13 mouse cellular contexts compared by ENCODE assay signal in genomic region chr4:45143005-45143404, GRCm38 (mm10). TPM values are rescaled to one million over a fixed set of nuclear protein-coding genes. Genes with fewer than 3 reads are reported as not detected.
A peak's percentile ranks its signal among the peaks of the same experiment; 100 is the strongest.
DNase-seq lines count a peak whose midpoint lies in the region; ATAC-seq and TF ChIP-seq lines count a peak whose summit lies in the region.
"Had no signal": no experiment of that assay in that cellular context is flagged by ENCODE, and none has a peak within 500 bp of the region (broad histone marks: within the 10 kb centered on the region; RNA-seq: fewer than 3 reads in every experiment).

No protein-coding gene starts in this region.

- H3K4me3 ChIP-seq in intestine, embryonic 14.5 days (ENCODE audit: low read depth, low read length): no peak overlapping the region
- H3K4me3 ChIP-seq in intestine, embryonic 15.5 days (replicated peaks): no peak overlapping the region
- H3K4me3 ChIP-seq in embryonic facial prominence, embryonic 13.5 days: no peak overlapping the region
- H3K4me3 ChIP-seq in myocyte: no peak overlapping the region
- H3K4me3 ChIP-seq: limb, embryonic 10.5 days; liver, embryonic 15.5 days; neural tube, embryonic 12.5 days had no signal

- peak overlapping the region; percentile 33; the same call in 1 of the 2 replicates for H3K27ac ChIP-seq in intestine, embryonic 14.5 days (ENCODE audit: low read depth)
- no peak overlapping the region for H3K27ac ChIP-seq in intestine, embryonic 15.5 days
- H3K27ac ChIP-seq in embryonic facial prominence, embryonic 13.5 days: no peak overlapping the region
- H3K27ac ChIP-seq: limb, embryonic 10.5 days; liver, embryonic 15.5 days; macrophage; neural tube, embryonic 12.5 days had no signal

- H3ac ChIP-seq in myocyte (ENCODE audit: control insufficient read depth, insufficient read length): no peak overlapping the region

- H3K4me1 ChIP-seq in intestine, embryonic 14.5 days (replicated peaks; ENCODE audit: control insufficient read depth, insufficient read depth, low read length): peaks cover 5% of the 10 kb centered on the region; the same call in 1 of the 2 replicates
- H3K4me1 ChIP-seq in intestine, embryonic 15.5 days (replicated peaks): no peaks in the 10 kb centered on the region
- H3K4me1 ChIP-seq in embryonic facial prominence, embryonic 13.5 days: peaks cover 16% of the 10 kb centered on the region

- peak; percentile 21 to 50 for DNase-seq in adrenal gland, adult (ENCODE audit: inconsistent age in 2 of 2, low spot score in 1 of 2)
- DNase-seq in adrenal gland, postnatal 36 days: no peak
- no peak for DNase-seq in intestine, embryonic 14.5 days (ENCODE audit: low spot score)
- no peak for DNase-seq in testis, postnatal 10 days (ENCODE audit: low spot score)
- DNase-seq in gastrocnemius, postnatal 14 days: no peak

- H3K9ac ChIP-seq in intestine, embryonic 14.5 days (ENCODE audit: low read length): no peak overlapping the region
- H3K9ac ChIP-seq in intestine, embryonic 15.5 days: no peak overlapping the region
- no peak overlapping the region for H3K9ac ChIP-seq in embryonic facial prominence, embryonic 13.5 days
- H3K9ac ChIP-seq: liver, embryonic 15.5 days; neural tube, embryonic 12.5 days had no signal

- WGBS in intestine, embryonic 14.5 days: 40% methylated on average over 8 of the region's 8 CpGs
- 57% methylated on average over 8 of the region's 8 CpGs for WGBS in intestine, embryonic 15.5 days
- WGBS in embryonic facial prominence, embryonic 13.5 days: 54% methylated on average over 8 of the region's 8 CpGs

- no peaks in the 10 kb centered on the region for H3K79me2 ChIP-seq in myocyte (ENCODE audit: control insufficient read depth, insufficient read depth)

- H3K27me3 ChIP-seq in intestine, embryonic 14.5 days (replicated peaks; ENCODE audit: control insufficient read depth, insufficient read depth, low read length): no peaks in the 10 kb centered on the region
- H3K27me3 ChIP-seq in intestine, embryonic 15.5 days (replicated peaks): no peaks in the 10 kb centered on the region
- peaks cover 8% of the 10 kb centered on the region; the same call in 1 of the 2 replicates for H3K27me3 ChIP-seq in embryonic facial prominence, embryonic 13.5 days
- no peaks in the 10 kb centered on the region for H3K27me3 ChIP-seq in myocyte (ENCODE audit: control insufficient read depth, insufficient read depth, insufficient read length)
- H3K27me3 ChIP-seq: neural tube, embryonic 12.5 days had no signal

- ATAC-seq in intestine, embryonic 14.5 days (replicated peaks; ENCODE audit: low FRiP score, low TSS enrichment, low read depth): no peak
- no peak for ATAC-seq in intestine, embryonic 15.5 days
- 0 out of 2 replicates have a peak, but pooled peaks have one; percentile 20 for ATAC-seq in embryonic facial prominence, embryonic 13.5 days (ENCODE audit: insufficient number of reproducible peaks, insufficient read depth, low FRiP score, low TSS enrichment, low read depth)
- ATAC-seq: intestine, postnatal 0 days had no signal

- TF ChIP-seq POLR2A in myocyte (IDR thresholded peaks at IDR 0.05; ENCODE audit: insufficient read length, low read depth): no peak

- H3K36me3 ChIP-seq in intestine, embryonic 14.5 days (ENCODE audit: control insufficient read depth, insufficient read depth, low read length): no peaks in the 10 kb centered on the region
- H3K36me3 ChIP-seq in intestine, embryonic 15.5 days: no peaks in the 10 kb centered on the region
- no peaks in the 10 kb centered on the region for H3K36me3 ChIP-seq in embryonic facial prominence, embryonic 13.5 days
- no peaks in the 10 kb centered on the region for H3K36me3 ChIP-seq in myocyte (ENCODE audit: control insufficient read depth, insufficient read depth)
- H3K36me3 ChIP-seq: limb, embryonic 10.5 days; liver, embryonic 15.5 days; neural tube, embryonic 12.5 days had no signal

- H3K9me3 ChIP-seq in intestine, embryonic 14.5 days (ENCODE audit: control insufficient read depth, low read length): no peaks in the 10 kb centered on the region
- no peaks in the 10 kb centered on the region for H3K9me3 ChIP-seq in intestine, embryonic 15.5 days
- H3K9me3 ChIP-seq in embryonic facial prominence, embryonic 13.5 days: no peaks in the 10 kb centered on the region
- H3K9me3 ChIP-seq: limb, embryonic 10.5 days; liver, embryonic 15.5 days; neural tube, embryonic 12.5 days had no signal

- no peak overlapping the region for H3K4me2 ChIP-seq in intestine, embryonic 14.5 days (ENCODE audit: low read length)
- no peak overlapping the region for H3K4me2 ChIP-seq in intestine, embryonic 15.5 days (replicated peaks)
- H3K4me2 ChIP-seq in embryonic facial prominence, embryonic 13.5 days: peak overlapping the region; percentile 31
- H3K4me2 ChIP-seq in myocyte (ENCODE audit: low read depth): peak overlapping the region; percentile 70
- H3K4me2 ChIP-seq: liver, embryonic 15.5 days; neural tube, embryonic 12.5 days had no signal

- intact Hi-C loops in gastrocnemius, postnatal 14 days (cut with DNase I; ENCODE audit: low total_unique reads): no loop called here

TF ChIP-seq in myocyte, 11 proteins besides CTCF, POLR2A, EP300 and RAD21:
- no peak for TF ChIP-seq CEBPB (IDR thresholded peaks at IDR 0.05; ENCODE audit: insufficient read depth, poor library complexity, severe bottlenecking)
- TF ChIP-seq TCF12 (IDR thresholded peaks at IDR 0.05; ENCODE audit: insufficient read depth, poor library complexity, severe bottlenecking): no peak
- peak in 2 of 3 experiments; percentile 42 to 78 for TF ChIP-seq MYOD1 (IDR thresholded peaks at IDR 0.05; ENCODE audit: control insufficient read depth in 1 of 3, insufficient read length in 2 of 3, low read depth in 2 of 3)
- TF ChIP-seq MYOG (IDR thresholded peaks at IDR 0.05; ENCODE audit: control insufficient read depth in 1 of 3, insufficient read depth in 1 of 3, insufficient read length in 2 of 3, low read depth in 2 of 3): peak; percentile 28 to 72 (median 59)

RNA-seq across cellular contexts. Expression of gene Tomm5, which starts 35.1 kb away (rescaled TPM):
- 100 to 1,000 TPM in 1 of 2 experiments, 10 to 100 TPM in 1; 90.2 to 110 TPM for total RNA-seq in adrenal gland, postnatal 36 days (2021)
- 346 and 405 TPM in 2 replicates for polyA plus RNA-seq in intestine, embryonic 14.5 days (2014; fragmentation: Nextera tagmentation; extraction: Ambion mirVana)
- polyA plus RNA-seq in intestine, embryonic 15.5 days (2015; fragmentation: Nextera tagmentation; extraction: Ambion mirVana): 407 and 433 TPM in 2 replicates
- 209 and 224 TPM in 2 replicates for polyA plus RNA-seq in embryonic facial prominence, embryonic 13.5 days (2015; fragmentation: Nextera tagmentation; extraction: Ambion mirVana)
- 311 TPM for polyA plus RNA-seq in myocyte (2012; fragmentation: generic; extraction: Trizol)
- 10 to 100 TPM; 68.0 to 69.5 TPM for total RNA-seq in gastrocnemius, postnatal 14 days (2021)

RNA-seq across cellular contexts. Expression of gene Frmpd1, which starts 41.7 kb away (rescaled TPM):
- 1 to 10 TPM; 3.0 to 3.7 TPM for total RNA-seq in adrenal gland, postnatal 36 days (2021)
- polyA plus RNA-seq in intestine, embryonic 14.5 days (2014; fragmentation: Nextera tagmentation; extraction: Ambion mirVana): 0.87 and 1.0 TPM in 2 replicates
- polyA plus RNA-seq in intestine, embryonic 15.5 days (2015; fragmentation: Nextera tagmentation; extraction: Ambion mirVana): 0.48 and 0.57 TPM in 2 replicates
- polyA plus RNA-seq in embryonic facial prominence, embryonic 13.5 days (2015; fragmentation: Nextera tagmentation; extraction: Ambion mirVana): 2.0 and 2.6 TPM in 2 replicates
- 45.8 TPM for polyA plus RNA-seq in myocyte (2012; fragmentation: generic; extraction: Trizol)
- total RNA-seq in gastrocnemius, postnatal 14 days (2021): 1 to 10 TPM; 1.9 to 2.5 TPM
- polyA plus RNA-seq: macrophage had no signal

RNA-seq across cellular contexts. Expression of gene Fbxo10, which starts 58.6 kb away (rescaled TPM):
- total RNA-seq in adrenal gland, postnatal 36 days (2021): 10 to 100 TPM in 1 of 2 experiments, 1 to 10 TPM in 1; 7.2 to 10.6 TPM
- 9.4 and 9.7 TPM in 2 replicates for polyA plus RNA-seq in intestine, embryonic 14.5 days (2014; fragmentation: Nextera tagmentation; extraction: Ambion mirVana)
- 8.2 and 9.4 TPM in 2 replicates for polyA plus RNA-seq in intestine, embryonic 15.5 days (2015; fragmentation: Nextera tagmentation; extraction: Ambion mirVana)
- 19.8 and 20.0 TPM in 2 replicates for polyA plus RNA-seq in embryonic facial prominence, embryonic 13.5 days (2015; fragmentation: Nextera tagmentation; extraction: Ambion mirVana)
- polyA plus RNA-seq in myocyte (2012; fragmentation: generic; extraction: Trizol): 7.8 TPM
- 1 to 10 TPM; 3.3 to 4.3 TPM for total RNA-seq in gastrocnemius, postnatal 14 days (2021)

Comparison
In these comparisons a context has a peak if more than half of its experiments do, and no peak if none do; other contexts are left out.
1. DNase-seq: peak in adrenal gland, adult (2 of 2); none in adrenal gland, postnatal 36 days (0 of 2), intestine, embryonic 14.5 days (single experiment), testis, postnatal 10 days (single experiment) and gastrocnemius, postnatal 14 days (single experiment).
2. H3K4me2 ChIP-seq: peak in embryonic facial prominence, embryonic 13.5 days (single experiment) and myocyte (single experiment); none in intestine, embryonic 14.5 days (single experiment) and intestine, embryonic 15.5 days (single experiment).
3. RNA of gene Frmpd1, which starts 41.7 kb away (polyA plus RNA-seq): 45.8 TPM in myocyte (single experiment); 2.0 to 2.6 TPM in embryonic facial prominence, embryonic 13.5 days, 0.87 to 1.0 TPM in intestine, embryonic 14.5 days and 0.48 to 0.57 TPM in intestine, embryonic 15.5 days; every median in the first group is over 10 times any median in the second.